Mouse (Mus musculus) forebrain, embryonic 12.5 days (tissue): ENCODE measurements around the gene Tnrc6a. TPM values are rescaled to one million over a fixed set of nuclear protein-coding genes. Genes with fewer than 3 reads are reported as not detected.

ENCODE experiments used
- ATAC-seq: fragments of 200-750 bp; cut with Nextera tagmentation; 2 replicates; pipeline ENCODE4 v1.8.0; 2017; ENCODE audit warnings: moderate TSS enrichment; ENCODE audit not compliant: low FRiP score
- H3K27ac ChIP-seq: fragments of 300-500 bp; sonication (generic); 2 replicates; pipeline ENCODE4 v1.5.1; 2016; ENCODE audit warnings: mild to moderate bottlenecking
- H3K27me3 ChIP-seq: fragments of 300-500 bp; sonication (generic); 2 replicates; pipeline ENCODE4 v1.6.1; 2016; ENCODE audit warnings: mild to moderate bottlenecking
- H3K36me3 ChIP-seq: fragments of 300-500 bp; sonication (generic); replicated peaks from 2 replicates; pipeline ENCODE4 v1.6.1; 2016; ENCODE audit warnings: mild to moderate bottlenecking
- H3K4me1 ChIP-seq: fragments of 300-500 bp; sonication (generic); 2 replicates; pipeline ENCODE4 v1.6.1; 2016
- H3K4me2 ChIP-seq: fragments of 300-500 bp; sonication (generic); 2 replicates; pipeline ENCODE4 v1.6.1; 2016; ENCODE audit warnings: mild to moderate bottlenecking, moderate library complexity
- H3K4me3 ChIP-seq: fragments of 300-500 bp; sonication (generic); replicated peaks from 2 replicates; pipeline ENCODE4 v1.5.1; 2016; ENCODE audit warnings: mild to moderate bottlenecking
- H3K9ac ChIP-seq: fragments of 300-500 bp; sonication (generic); 2 replicates; pipeline ENCODE4 v1.6.1; 2016; ENCODE audit warnings: mild to moderate bottlenecking
- H3K9me3 ChIP-seq: fragments of 300-500 bp; sonication (generic); 2 replicates; pipeline ENCODE4 v1.6.1; 2016
- WGBS: fragments of 180-500 bp; shearing (Covaris S2); methylation state at CpG from one replicate; pipeline ENCODE4 v1.1.7; 2016; 5-methylcytosine and 5-hydroxymethylcytosine counted together
- polyA plus RNA-seq: library from polyadenylated mRNA; unstranded; fragments of >200 nt; fragmentation: Nextera tagmentation; extraction: Ambion mirVana; gene quantifications from 2 replicates; pipeline ENCODE4 v1.2.1, GENCODE M21; 2016

The Tnrc6a gene
- polyA plus RNA-seq, 1 experiment from 2014 or later, result 75.3 TPM

- H3K9me3 ChIP-seq, result no peaks in the 10 kb centered on the region
- no peaks in the 10 kb centered on the region for H3K27me3 ChIP-seq
- no peak overlapping the region for H3K4me3 ChIP-seq
- H3K27ac ChIP-seq, result no peak overlapping the region
- H3K4me1 ChIP-seq, result no peaks in the 10 kb centered on the region
- no peak for ATAC-seq
- no peak overlapping the region for H3K9ac ChIP-seq
- 88% methylated on average over 5 of the region's 5 CpGs for WGBS
- no peak overlapping the region for H3K4me2 ChIP-seq
- peaks cover 88% of the 10 kb centered on the region for H3K36me3 ChIP-seq
Measured at GRCm38 (mm10) chr7:123172101-123172500, 48.4 kb downstream of the Tnrc6a start.

- Histone ChIP-seq H3K9ac (no peak overlapping the region), H3K4me2 (no peak overlapping the region), H3K9me3 (no peaks in the 10 kb centered on the region), H3K27me3 (no peaks in the 10 kb centered on the region), H3K36me3 (peaks cover 84% of the 10 kb centered on the region), H3K27ac (no peak overlapping the region), H3K4me3 (no peak overlapping the region), H3K4me1 (no peaks in the 10 kb centered on the region)
- no peak for ATAC-seq
Measured at GRCm38 (mm10) chr7:123177215-123177614, 53.5 kb downstream of the Tnrc6a start.

GRCm38 (mm10) chr7:123181787-123182701, 58.4 kb downstream of the Tnrc6a start:
- WGBS, result 90% methylated on average over 20 of the region's 20 CpGs
- Histone ChIP-seq H3K27me3 (no peaks in the 10 kb centered on the region), H3K4me1 (no peaks in the 10 kb centered on the region), H3K4me3 (no peak overlapping the region), H3K9ac (no peak overlapping the region), H3K36me3 (peaks cover 91% of the 10 kb centered on the region), H3K4me2 (no peak overlapping the region), H3K27ac (no peak overlapping the region), H3K9me3 (no peaks in the 10 kb centered on the region)
- no peak for ATAC-seq

GRCm38 (mm10) chr7:123184891-123185290, 61.2 kb downstream of the Tnrc6a start:
- Histone ChIP-seq H3K27me3 (no peaks in the 10 kb centered on the region), H3K27ac (no peak overlapping the region), H3K9ac (no peak overlapping the region), H3K9me3 (no peaks in the 10 kb centered on the region), H3K4me3 (no peak overlapping the region), H3K36me3 (peaks cover 97% of the 10 kb centered on the region), H3K4me1 (no peaks in the 10 kb centered on the region), H3K4me2 (no peak overlapping the region)
- WGBS, result 88% methylated on average over 1 of the region's 1 CpGs
- no peak for ATAC-seq

GRCm38 (mm10) chr7:123186463-123186862, 62.8 kb downstream of the Tnrc6a start:
- ATAC-seq, result no peak
- no peaks in the 10 kb centered on the region for H3K27me3 ChIP-seq
- 87% methylated on average over 6 of the region's 6 CpGs for WGBS
- H3K36me3 ChIP-seq, result peaks cover 97% of the 10 kb centered on the region
- no peak overlapping the region for H3K4me2 ChIP-seq
- H3K9ac ChIP-seq, result no peak overlapping the region
- H3K4me3 ChIP-seq, result no peak overlapping the region
- H3K27ac ChIP-seq, result no peak overlapping the region
- no peaks in the 10 kb centered on the region for H3K9me3 ChIP-seq
- H3K4me1 ChIP-seq, result no peaks in the 10 kb centered on the region

GRCm38 (mm10) chr7:123187246-123187645, 63.6 kb downstream of the Tnrc6a start:
- Histone ChIP-seq H3K9ac (no peak overlapping the region), H3K4me1 (no peaks in the 10 kb centered on the region), H3K27me3 (no peaks in the 10 kb centered on the region), H3K27ac (no peak overlapping the region), H3K36me3 (peaks cover 97% of the 10 kb centered on the region), H3K9me3 (no peaks in the 10 kb centered on the region), H3K4me3 (no peak overlapping the region), H3K4me2 (no peak overlapping the region)
- 87% methylated on average over 4 of the region's 4 CpGs for WGBS
- ATAC-seq, result no peak

- no peak overlapping the region for H3K27ac ChIP-seq
- H3K9me3 ChIP-seq, result no peaks in the 10 kb centered on the region
- ATAC-seq, result no peak
- no peak overlapping the region for H3K4me2 ChIP-seq
- H3K4me1 ChIP-seq, result no peaks in the 10 kb centered on the region
- peaks cover 97% of the 10 kb centered on the region for H3K36me3 ChIP-seq
- WGBS, result 85% methylated on average over 3 of the region's 3 CpGs
- no peaks in the 10 kb centered on the region for H3K27me3 ChIP-seq
- H3K4me3 ChIP-seq, result no peak overlapping the region
- no peak overlapping the region for H3K9ac ChIP-seq
Measured at GRCm38 (mm10) chr7:123188462-123188861, 64.8 kb downstream of the Tnrc6a start.

- Histone ChIP-seq H3K36me3 (peaks cover 89% of the 10 kb centered on the region), H3K4me3 (no peak overlapping the region), H3K4me2 (no peak overlapping the region), H3K4me1 (no peaks in the 10 kb centered on the region), H3K9me3 (no peaks in the 10 kb centered on the region), H3K9ac (no peak overlapping the region), H3K27me3 (no peaks in the 10 kb centered on the region), H3K27ac (no peak overlapping the region)
- 95% methylated on average over 8 of the region's 8 CpGs for WGBS
- ATAC-seq, result no peak
Measured at GRCm38 (mm10) chr7:123189762-123190161, 66.1 kb downstream of the Tnrc6a start.

GRCm38 (mm10) chr7:123191731-123192130, 68.0 kb downstream of the Tnrc6a start:
- no peak for ATAC-seq
- peaks cover 83% of the 10 kb centered on the region for H3K36me3 ChIP-seq
- H3K9me3 ChIP-seq, result no peaks in the 10 kb centered on the region
- H3K4me1 ChIP-seq, result no peaks in the 10 kb centered on the region
- H3K9ac ChIP-seq, result no peak overlapping the region
- no peak overlapping the region for H3K27ac ChIP-seq
- no peak overlapping the region for H3K4me2 ChIP-seq
- 95% methylated on average over 5 of the region's 5 CpGs for WGBS
- H3K27me3 ChIP-seq, result no peaks in the 10 kb centered on the region
- H3K4me3 ChIP-seq, result no peak overlapping the region

GRCm38 (mm10) chr7:123193201-123193600, 69.5 kb downstream of the Tnrc6a start:
- H3K4me2 ChIP-seq, result no peak overlapping the region
- WGBS, result 96% methylated on average over 12 of the region's 12 CpGs
- no peak overlapping the region for H3K4me3 ChIP-seq
- peaks cover 69% of the 10 kb centered on the region for H3K36me3 ChIP-seq
- no peak overlapping the region for H3K9ac ChIP-seq
- no peaks in the 10 kb centered on the region for H3K27me3 ChIP-seq
- no peaks in the 10 kb centered on the region for H3K9me3 ChIP-seq
- no peaks in the 10 kb centered on the region for H3K4me1 ChIP-seq
- no peak overlapping the region for H3K27ac ChIP-seq
- ATAC-seq, result no peak

- H3K4me1 ChIP-seq, result no peaks in the 10 kb centered on the region
- WGBS, result 91% methylated on average over 8 of the region's 8 CpGs
- H3K9me3 ChIP-seq, result no peaks in the 10 kb centered on the region
- H3K27ac ChIP-seq, result no peak overlapping the region
- H3K9ac ChIP-seq, result no peak overlapping the region
- H3K4me3 ChIP-seq, result no peak overlapping the region
- ATAC-seq, result no peak
- no peak overlapping the region for H3K4me2 ChIP-seq
- H3K36me3 ChIP-seq, result peaks cover 54% of the 10 kb centered on the region
- H3K27me3 ChIP-seq, result no peaks in the 10 kb centered on the region
Measured at GRCm38 (mm10) chr7:123194696-123195095, 71.0 kb downstream of the Tnrc6a start.

- Histone ChIP-seq H3K4me1 (no peaks in the 10 kb centered on the region), H3K27me3 (no peaks in the 10 kb centered on the region), H3K9ac (no peak overlapping the region), H3K4me2 (no peak overlapping the region), H3K36me3 (peaks cover 37% of the 10 kb centered on the region), H3K4me3 (no peak overlapping the region), H3K27ac (no peak overlapping the region), H3K9me3 (no peaks in the 10 kb centered on the region)
- 91% methylated on average over 5 of the region's 5 CpGs for WGBS
- ATAC-seq, result no peak
Measured at GRCm38 (mm10) chr7:123196432-123196831, 72.7 kb downstream of the Tnrc6a start.

- Histone ChIP-seq H3K4me3 (no peak overlapping the region), H3K9me3 (no peaks in the 10 kb centered on the region), H3K27ac (no peak overlapping the region), H3K9ac (no peak overlapping the region), H3K36me3 (peaks cover 16% of the 10 kb centered on the region), H3K27me3 (no peaks in the 10 kb centered on the region), H3K4me2 (no peak overlapping the region), H3K4me1 (no peaks in the 10 kb centered on the region)
- no peak for ATAC-seq
- WGBS, result 82% methylated on average over 10 of the region's 10 CpGs
Measured at GRCm38 (mm10) chr7:123198695-123199094, 75.0 kb downstream of the Tnrc6a start.
